Mouse (Mus musculus): ENCODE data around the gene Nrros. TPM values are rescaled to one million over a fixed set of nuclear protein-coding genes. Genes with fewer than 3 reads are reported as not detected.
"Not testable (repeated sequence)": the region's sequence is repeated elsewhere in the genome, so short reads cannot be mapped to it uniquely, and the experiment has no call there.

The Nrros gene
- polyA plus RNA-seq, 1 experiment: 157 TPM

- TF ChIP-seq CTCF (IDR thresholded peaks at IDR 0.05; ENCODE audit: borderline replicate concordance, control insufficient read depth, extremely low read depth, insufficient read depth, low read length, poor library complexity): peak; percentile 34; the same call in 1 of the 2 replicates
- no peak for TF ChIP-seq POLR2A (IDR thresholded peaks at IDR 0.05; ENCODE audit: control insufficient read depth, extremely low read depth, insufficient read depth, low read length, poor library complexity)
- H3K27me3 ChIP-seq (ENCODE audit: control insufficient read depth, insufficient read depth, low read length): no peaks in the 10 kb centered on the region
- WGBS: 98% methylated on average over 1 of the region's 1 CpGs
- no peak overlapping the region for H3K4me3 ChIP-seq (ENCODE audit: control insufficient read depth, insufficient read depth, low read length)
- H3K36me3 ChIP-seq (ENCODE audit: control insufficient read depth, insufficient read depth, low read length): peaks cover 13% of the 10 kb centered on the region; the same call in 1 of the 2 replicates
- no peak for DNase-seq
- peaks cover 18% of the 10 kb centered on the region for H3K4me1 ChIP-seq (replicated peaks; ENCODE audit: control insufficient read depth, insufficient read depth, low read length)
- H3K27ac ChIP-seq (ENCODE audit: control insufficient read depth, insufficient read depth, low read length): no peak overlapping the region
Measured at GRCm38 (mm10) chr16:32105698-32106097, 59.7 kb downstream of the Nrros start.

DNA sequence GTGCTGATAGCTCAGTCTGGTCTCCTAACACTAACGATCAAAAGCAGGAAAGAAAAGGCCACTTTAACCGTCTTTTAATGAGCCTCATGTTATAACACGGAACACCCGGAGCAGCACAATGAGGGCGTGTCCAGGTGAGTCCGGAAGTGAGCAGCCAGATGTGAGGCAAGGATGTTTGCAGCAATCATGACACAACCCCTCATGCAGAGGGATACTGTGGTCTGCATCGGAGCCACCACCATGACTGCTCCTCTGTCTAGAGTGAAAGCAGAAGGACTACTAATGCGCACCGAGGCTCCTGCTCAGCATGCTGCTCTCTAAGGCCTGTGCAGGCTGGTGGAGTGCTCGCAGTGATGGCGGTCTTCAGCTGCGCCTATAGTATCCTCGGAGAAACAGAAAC is 63.1 kb downstream of the Nrros start:
- H3K27me3 ChIP-seq (ENCODE audit: control insufficient read depth, insufficient read depth, low read length): no peaks in the 10 kb centered on the region
- TF ChIP-seq POLR2A (IDR thresholded peaks at IDR 0.05; ENCODE audit: control insufficient read depth, extremely low read depth, insufficient read depth, low read length, poor library complexity): no peak
- no peak for TF ChIP-seq CTCF (IDR thresholded peaks at IDR 0.05; ENCODE audit: borderline replicate concordance, control insufficient read depth, extremely low read depth, insufficient read depth, low read length, poor library complexity)
- peaks cover 13% of the 10 kb centered on the region; the same call in 1 of the 2 replicates for H3K36me3 ChIP-seq (ENCODE audit: control insufficient read depth, insufficient read depth, low read length)
- H3K27ac ChIP-seq (ENCODE audit: control insufficient read depth, insufficient read depth, low read length): no peak overlapping the region
- H3K4me1 ChIP-seq (replicated peaks; ENCODE audit: control insufficient read depth, insufficient read depth, low read length): peaks cover 14% of the 10 kb centered on the region
- no peak overlapping the region for H3K4me3 ChIP-seq (ENCODE audit: control insufficient read depth, insufficient read depth, low read length)
- 87% methylated on average over 13 of the region's 13 CpGs for WGBS
- DNase-seq: no peak

DNA sequence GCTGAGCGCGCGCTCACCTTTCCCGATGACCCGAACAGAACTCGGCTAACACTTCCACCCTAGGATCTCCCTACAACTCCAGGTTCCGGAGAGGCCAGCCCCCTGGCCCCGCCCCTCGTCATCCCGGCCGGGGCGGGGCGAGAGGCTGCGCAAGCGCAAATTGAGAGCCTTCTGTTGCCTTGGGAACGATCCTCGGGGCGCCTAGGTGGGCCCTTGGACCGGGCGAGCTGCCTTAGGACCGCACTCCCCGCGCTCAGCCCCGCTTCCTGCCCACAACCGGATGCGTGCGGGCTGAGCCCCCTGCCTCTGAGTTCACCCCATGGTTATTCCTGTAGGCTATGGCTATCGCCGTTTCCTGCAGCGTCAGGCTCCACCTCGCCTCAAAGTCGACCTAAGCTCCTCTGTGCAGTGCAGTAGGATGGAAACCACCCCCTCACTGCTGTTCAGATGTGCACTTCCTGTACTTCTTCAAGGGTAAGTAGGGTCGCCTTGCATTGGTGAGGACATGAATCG is 65.7 kb downstream of the Nrros start, which contains the start of the genes Pigx and Cep19:
Gene Pigx (minus strand): TSS at position 103 of the 513 bp plus-strand sequence.
Gene Cep19 (plus strand): TSS at position 163 of the 513 bp plus-strand sequence.
- Histone ChIP-seq H3K4me1 (replicated peaks; ENCODE audit: control insufficient read depth, insufficient read depth, low read length) (peaks cover 4% of the 10 kb centered on the region; the same call in 1 of the 2 replicates), H3K27ac (ENCODE audit: control insufficient read depth, insufficient read depth, low read length) (peak within 1 kb of the TSS; percentile 71), H3K36me3 (ENCODE audit: control insufficient read depth, insufficient read depth, low read length) (peaks cover 6% of the 10 kb centered on the region; the same call in 1 of the 2 replicates), H3K27me3 (ENCODE audit: control insufficient read depth, insufficient read depth, low read length) (no peaks in the 10 kb centered on the region), H3K4me3 (ENCODE audit: control insufficient read depth, insufficient read depth, low read length) (peak within 1 kb of the TSS; percentile 90)
- peak; percentile 88 for DNase-seq
- under 1% methylated on average over 34 of the region's 34 CpGs for WGBS
- 0 out of 2 replicates have a peak, but pooled peaks have one; percentile 12 for TF ChIP-seq CTCF (IDR thresholded peaks at IDR 0.05; ENCODE audit: borderline replicate concordance, control insufficient read depth, extremely low read depth, insufficient read depth, low read length, poor library complexity)
- TF ChIP-seq POLR2A (IDR thresholded peaks at IDR 0.05; ENCODE audit: control insufficient read depth, extremely low read depth, insufficient read depth, low read length, poor library complexity): peak; percentile 59; the same call in 1 of the 2 replicates

DNA sequence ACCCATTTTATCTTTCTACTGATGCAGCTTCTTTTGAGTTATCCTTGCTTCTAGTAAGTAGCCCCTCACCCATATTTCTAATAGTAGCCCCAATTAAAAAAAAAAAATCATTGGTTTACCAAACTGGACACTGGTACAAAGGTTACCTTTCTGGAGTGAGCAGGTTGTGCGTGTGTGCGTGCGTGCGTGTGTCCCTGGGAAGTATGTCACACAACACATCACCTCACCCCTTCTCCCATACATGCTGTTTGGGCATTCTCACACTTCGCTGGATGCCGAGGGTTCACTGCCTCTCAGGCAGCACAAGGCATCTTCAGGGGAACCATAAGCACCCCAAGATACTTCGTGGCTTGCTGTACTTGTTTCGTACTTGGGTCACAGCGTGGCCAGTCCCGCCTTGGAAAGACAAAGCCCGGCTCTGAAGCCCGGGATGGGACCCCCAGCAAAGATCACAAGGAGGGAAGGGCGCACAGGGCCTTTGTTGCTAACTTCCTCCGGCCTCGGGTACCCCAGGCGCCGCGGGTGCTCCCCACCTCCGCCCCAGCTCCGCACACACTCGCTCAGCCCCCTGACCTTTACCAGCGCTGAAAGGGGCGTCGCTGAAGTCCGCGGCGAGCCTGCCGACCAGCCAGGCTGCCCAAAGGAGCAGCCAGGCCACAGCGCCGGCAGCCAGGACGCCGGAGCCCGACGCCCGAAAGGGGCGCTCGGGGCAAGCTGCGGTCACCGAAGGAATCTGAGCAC is 66.3 kb downstream of the Nrros start:
- H3K4me3 ChIP-seq (ENCODE audit: control insufficient read depth, insufficient read depth, low read length): peak overlapping the region; percentile 90
- H3K36me3 ChIP-seq (ENCODE audit: control insufficient read depth, insufficient read depth, low read length): peaks cover 9% of the 10 kb centered on the region; the same call in 1 of the 2 replicates
- TF ChIP-seq POLR2A (IDR thresholded peaks at IDR 0.05; ENCODE audit: control insufficient read depth, extremely low read depth, insufficient read depth, low read length, poor library complexity): no peak; the same call in 1 of the 2 replicates
- H3K27me3 ChIP-seq (ENCODE audit: control insufficient read depth, insufficient read depth, low read length): no peaks in the 10 kb centered on the region
- peak; percentile 57 for DNase-seq
- H3K4me1 ChIP-seq (replicated peaks; ENCODE audit: control insufficient read depth, insufficient read depth, low read length): peaks cover 4% of the 10 kb centered on the region; the same call in 1 of the 2 replicates
- WGBS: under 1% methylated on average over 39 of the region's 39 CpGs
- H3K27ac ChIP-seq (ENCODE audit: control insufficient read depth, insufficient read depth, low read length): peak overlapping the region; percentile 40

DNA sequence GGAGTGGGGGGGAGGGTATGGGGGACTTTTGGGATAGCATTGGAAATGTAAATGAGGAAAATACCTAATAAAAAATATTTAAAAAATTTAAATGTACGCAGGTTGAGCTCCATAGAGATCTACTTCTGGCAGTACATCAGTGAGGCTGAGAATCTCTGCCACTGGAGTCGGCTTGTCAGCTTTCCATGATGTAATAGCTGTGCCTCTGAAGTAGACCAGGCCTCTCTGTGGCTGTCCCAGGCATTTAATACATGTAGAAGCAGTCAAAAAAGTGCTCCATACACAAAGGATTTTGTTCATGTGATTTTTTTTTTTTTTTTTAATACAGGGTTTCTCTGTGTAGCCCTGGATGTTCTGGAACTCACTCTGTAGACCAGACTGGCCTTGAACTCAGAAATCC is 67.6 kb downstream of the Nrros start:
- WGBS: 89% methylated on average over 2 of the region's 2 CpGs
- H3K27me3 ChIP-seq (ENCODE audit: control insufficient read depth, insufficient read depth, low read length); H3K4me3 ChIP-seq (ENCODE audit: control insufficient read depth, insufficient read depth, low read length); H3K4me1 ChIP-seq (replicated peaks; ENCODE audit: control insufficient read depth, insufficient read depth, low read length); H3K27ac ChIP-seq (ENCODE audit: control insufficient read depth, insufficient read depth, low read length); DNase-seq; H3K36me3 ChIP-seq (ENCODE audit: control insufficient read depth, insufficient read depth, low read length): not testable (repeated sequence)

Other genes starting within 250 kb of the Nrros start
- gene Pigz, start 231.7 kb downstream of the Nrros start, polyA plus RNA-seq (2012; rRNA removed): 8.0 and 8.2 TPM in 2 replicates
- 81.3 and 88.1 TPM in 2 replicates for gene 0610012G03Rik, start 217.1 kb downstream of the Nrros start, polyA plus RNA-seq (2012; rRNA removed)
- 9.7 and 11.3 TPM in 2 replicates for gene Ncbp2, start 217.1 kb downstream of the Nrros start, polyA plus RNA-seq (2012; rRNA removed)
- 7.6 and 7.9 TPM in 2 replicates for gene Senp5, start 162.3 kb downstream of the Nrros start, polyA plus RNA-seq (2012; rRNA removed)
- gene Pak2, start 86.3 kb downstream of the Nrros start, polyA plus RNA-seq (2012; rRNA removed): 35.3 and 40.8 TPM in 2 replicates
- 81.6 and 89.5 TPM in 2 replicates for gene Pigx, start 65.9 kb downstream of the Nrros start, polyA plus RNA-seq (2012; rRNA removed)
- 21.4 and 21.7 TPM in 2 replicates for gene Cep19, start 65.8 kb downstream of the Nrros start, polyA plus RNA-seq (2012; rRNA removed)
- gene Bex6, start 14.2 kb upstream of the Nrros start, polyA plus RNA-seq (2012; rRNA removed): 0.65 and 0.79 TPM in 2 replicates
- gene Fbxo45, start 81.6 kb upstream of the Nrros start, polyA plus RNA-seq (2012; rRNA removed): 6.5 and 7.7 TPM in 2 replicates
- gene Wdr53, start 81.6 kb upstream of the Nrros start, polyA plus RNA-seq (2012; rRNA removed): 5.3 and 5.4 TPM in 2 replicates
- 0.26 TPM in 1 of 2 replicates, not detected in the other for gene Smco1, start 105.9 kb upstream of the Nrros start, polyA plus RNA-seq (2012; rRNA removed)
- 11.6 and 18.8 TPM in 2 replicates for gene Rnf168, start 111.9 kb upstream of the Nrros start, polyA plus RNA-seq (2012; rRNA removed)
- 50.1 and 60.4 TPM in 2 replicates for gene Ubxn7, start 166.7 kb upstream of the Nrros start, polyA plus RNA-seq (2012; rRNA removed)
- gene Tm4sf19, start 234.9 kb upstream of the Nrros start, polyA plus RNA-seq (2012; rRNA removed): 0.23 TPM in 2 replicates

All from thymus, adult 2 months (tissue).